Mouse (Mus musculus): ENCODE results near the gene Aasdh.
A peak's percentile ranks its signal among the peaks of the same experiment; 100 is the strongest.

Aasdh gene

GRCm38 (mm10) chr5:76905405-76906154 lies at the start of gene Aasdh:
Gene Aasdh (minus strand): TSS chr5:76905514.
- peak; percentile 96 for DNase-seq (ENCODE audit: low read depth, low spot score)

GRCm38 (mm10) chr5:76954271-76954900 lies 49.1 kb upstream of the Aasdh start:
- no peak for DNase-seq (ENCODE audit: low read depth, low spot score)

GRCm38 (mm10) chr5:76953794-76954193 lies 48.5 kb upstream of the Aasdh start:
- no peak for DNase-seq (ENCODE audit: low read depth, low spot score)

- DNase-seq (ENCODE audit: low read depth, low spot score): peak; percentile 47
Measured at GRCm38 (mm10) chr5:76952112-76953040, 47.1 kb upstream of the Aasdh start.

GRCm38 (mm10) chr5:76951106-76952027 lies 46.1 kb upstream of the Aasdh start, which contains the start of the genes Paics and Ppat:
Gene Paics (plus strand): TSS chr5:76951307.
Gene Ppat (minus strand): TSS chr5:76951578.
- peak; percentile 98 for DNase-seq (ENCODE audit: low read depth, low spot score)

- DNase-seq (ENCODE audit: low read depth, low spot score): peak; percentile 56
Measured at GRCm38 (mm10) chr5:76950343-76951105, 45.2 kb upstream of the Aasdh start.

- DNase-seq (ENCODE audit: low read depth, low spot score): no peak
Measured at GRCm38 (mm10) chr5:76947758-76948157, 42.4 kb upstream of the Aasdh start.

GRCm38 (mm10) chr5:76947142-76947541 lies 41.8 kb upstream of the Aasdh start:
- DNase-seq (ENCODE audit: low read depth, low spot score): no peak

- no peak for DNase-seq (ENCODE audit: low read depth, low spot score)
Measured at GRCm38 (mm10) chr5:76945678-76946033, 40.3 kb upstream of the Aasdh start.

- no peak for DNase-seq (ENCODE audit: low read depth, low spot score)
Measured at GRCm38 (mm10) chr5:76944965-76945677, 39.8 kb upstream of the Aasdh start.

- no peak for DNase-seq (ENCODE audit: low read depth, low spot score)
Measured at GRCm38 (mm10) chr5:76942505-76942904, 37.2 kb upstream of the Aasdh start.

- DNase-seq (ENCODE audit: low read depth, low spot score): no peak
Measured at GRCm38 (mm10) chr5:76941975-76942374, 36.7 kb upstream of the Aasdh start.

GRCm38 (mm10) chr5:76939717-76940116 lies 34.4 kb upstream of the Aasdh start:
- DNase-seq (ENCODE audit: low read depth, low spot score): no peak

- DNase-seq (ENCODE audit: low read depth, low spot score): peak; percentile 89
Measured at GRCm38 (mm10) chr5:76929180-76929877, 24.0 kb upstream of the Aasdh start.

- DNase-seq (ENCODE audit: low read depth, low spot score): no peak
Measured at GRCm38 (mm10) chr5:76928124-76928832, 23.0 kb upstream of the Aasdh start.

- DNase-seq (ENCODE audit: low read depth, low spot score): no peak
Measured at GRCm38 (mm10) chr5:76924296-76924695, 19.0 kb upstream of the Aasdh start.

- DNase-seq (ENCODE audit: low read depth, low spot score): no peak
Measured at GRCm38 (mm10) chr5:76923428-76923827, 18.1 kb upstream of the Aasdh start.

GRCm38 (mm10) chr5:76922833-76923232 lies 17.5 kb upstream of the Aasdh start:
- no peak for DNase-seq (ENCODE audit: low read depth, low spot score)

All from ES-CJ7 (cell line).